Mouse (Mus musculus) cerebellum, postnatal 14 days (tissue): ENCODE data around the gene Slc1a5.

Experiments used
- DNase-seq, 2 experiments: peaks; one replicate each; pipeline ENCODE4 v3.0.0; 2021; ENCODE audit warnings: mixed read lengths in 2 of 2

The Slc1a5 gene

DNA sequence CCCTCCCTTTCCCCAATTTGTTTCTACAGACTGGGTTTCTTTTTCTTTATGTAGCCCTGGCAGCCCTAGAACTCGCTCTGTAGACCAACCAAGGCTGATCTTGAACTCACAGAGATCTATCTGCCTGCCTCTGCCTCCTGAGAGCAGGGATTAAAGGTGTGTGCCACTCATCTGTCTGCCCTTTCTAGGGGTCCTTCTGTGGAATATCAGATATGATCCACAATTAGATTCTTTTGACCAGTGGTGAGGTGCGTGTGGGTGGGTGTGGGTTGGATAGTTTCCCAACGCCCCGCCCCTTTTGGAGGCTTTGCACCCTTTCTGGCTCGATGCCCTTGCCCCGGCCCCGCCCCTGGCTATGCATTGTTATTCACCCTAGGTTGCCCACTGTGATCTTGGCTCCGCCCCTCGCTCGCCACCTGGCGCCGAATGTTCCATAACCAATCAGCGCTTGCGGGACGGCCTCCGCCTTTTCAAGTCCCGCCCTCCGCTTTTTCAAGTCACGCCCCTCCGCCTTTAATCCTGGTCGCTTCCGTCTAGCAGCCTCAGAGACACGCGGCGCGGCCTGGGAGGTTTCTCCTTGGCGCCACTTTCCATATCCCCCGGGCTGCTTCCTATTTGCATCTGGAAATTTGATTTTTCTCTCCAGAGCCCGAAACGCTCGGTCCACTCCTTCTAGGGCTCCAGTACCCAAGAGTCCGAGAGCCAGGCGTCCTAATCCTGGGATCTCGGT is at the start of gene Slc1a5:
Slc1a5 (plus strand) TSS at position 516 of the 730 bp plus-strand sequence.
- DNase-seq = peak; percentile 79 to 81

GRCm38 (mm10) chr7:16731893-16732422 is 49.2 kb upstream of the Slc1a5 start:
- no peak for DNase-seq

DNA sequence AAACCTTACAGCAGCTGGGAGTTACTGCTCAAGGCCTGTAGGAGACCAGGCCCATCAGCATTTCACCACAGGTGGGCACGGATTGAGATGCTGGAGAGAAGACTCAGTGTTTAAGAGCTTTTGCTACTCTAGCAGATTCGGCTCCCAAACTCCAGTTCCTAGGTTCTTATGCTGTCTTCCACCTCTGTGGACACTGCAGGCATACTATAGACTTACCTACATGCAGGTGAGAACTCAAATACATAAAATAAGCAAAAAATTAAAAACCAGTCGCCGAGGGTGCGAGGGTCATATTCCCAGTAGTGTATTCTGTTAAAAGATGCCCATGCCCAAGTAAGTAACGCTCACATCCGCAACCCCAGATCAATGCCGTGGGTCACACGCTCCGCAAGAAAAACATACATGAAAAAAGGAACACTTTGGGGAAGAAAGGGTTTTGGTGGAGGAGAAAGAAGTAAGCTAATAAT is 43.5 kb upstream of the Slc1a5 start:
- peak; percentile 38 to 42 for DNase-seq

DNA sequence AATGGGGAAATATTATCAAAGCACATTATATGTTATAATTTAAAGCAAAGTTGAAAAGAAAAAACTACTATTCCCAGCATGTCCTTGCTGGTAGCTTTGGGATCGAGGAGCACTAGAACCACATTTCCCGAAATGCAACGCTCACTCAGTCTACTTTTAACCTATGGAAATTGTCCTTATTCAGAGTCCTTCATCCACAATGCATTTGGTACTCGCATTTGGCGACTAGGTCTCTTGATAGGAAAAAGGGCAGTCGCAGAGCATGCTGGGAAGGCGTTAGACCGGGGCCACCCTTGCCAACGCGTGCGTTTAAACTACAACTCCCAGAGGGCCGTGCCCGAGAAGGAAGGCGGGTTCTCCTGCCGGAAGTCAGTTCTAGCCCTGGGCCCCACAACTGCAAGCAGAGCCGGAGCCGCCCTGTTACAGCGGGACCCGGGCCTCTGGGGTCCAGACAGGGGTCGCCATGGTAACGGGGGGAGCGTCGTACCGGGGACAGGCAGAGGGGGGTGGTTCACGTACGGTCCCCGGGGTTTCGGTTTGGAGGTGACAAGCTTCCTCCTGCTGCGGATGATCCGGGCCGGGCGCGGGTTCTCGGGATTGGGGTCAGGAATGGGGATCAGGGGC is 43.0 kb upstream of the Slc1a5 start, which contains the start of gene Ap2s1:
Ap2s1 (plus strand) TSS at position 338 of the 624 bp plus-strand sequence.
- peak; percentile 98 to 99 for DNase-seq

GRCm38 (mm10) chr7:16739056-16739604 is 42.0 kb upstream of the Slc1a5 start:
- peak in 1 of 2 experiments; percentile 22 for DNase-seq

DNA sequence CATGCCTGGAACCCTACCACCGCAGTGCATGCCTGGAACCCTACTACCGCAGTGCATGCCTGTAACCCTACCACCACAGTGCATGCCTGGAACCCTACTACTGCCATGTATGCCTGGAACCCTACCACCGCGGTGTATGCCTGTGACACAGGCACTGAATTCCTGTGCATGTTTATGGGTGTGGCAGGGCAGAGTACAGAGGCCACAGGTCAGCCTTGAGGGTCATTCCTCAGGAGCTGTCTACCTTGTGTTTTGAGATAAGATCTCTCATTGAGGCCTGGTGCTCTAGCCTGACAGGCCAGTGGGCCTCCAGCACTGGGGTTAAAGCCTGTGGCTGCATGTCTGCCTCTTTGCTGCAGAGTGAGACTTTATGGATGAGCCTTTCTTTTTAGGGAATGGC is 35.8 kb upstream of the Slc1a5 start:
- DNase-seq = no peak

GRCm38 (mm10) chr7:16746093-16746492 is 35.0 kb upstream of the Slc1a5 start:
- peak; percentile 71 to 76 for DNase-seq

DNA sequence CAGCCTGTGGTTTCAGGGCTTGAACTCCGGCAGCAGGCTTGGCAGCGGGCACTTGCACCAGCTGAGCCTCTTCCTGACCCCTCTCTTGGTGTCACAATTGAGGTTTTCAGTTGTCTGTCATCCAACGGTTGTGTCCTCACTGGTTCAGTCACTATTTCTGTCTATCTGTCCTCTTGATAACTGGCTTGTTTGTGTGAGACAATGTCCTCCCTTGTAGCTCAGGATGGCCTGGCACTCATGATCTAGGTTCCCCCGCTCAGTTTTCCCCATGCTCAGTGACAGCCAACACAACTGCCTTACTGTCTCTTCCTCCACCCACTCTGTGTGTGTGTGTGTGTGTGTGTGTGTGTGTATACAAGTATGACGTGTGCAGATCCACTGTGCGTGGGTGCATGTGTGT is 33.5 kb upstream of the Slc1a5 start:
- no peak for DNase-seq

- no peak for DNase-seq
Observed at GRCm38 (mm10) chr7:16752016-16752415, 29.1 kb upstream of the Slc1a5 start.

- DNase-seq = no peak
Observed at GRCm38 (mm10) chr7:16755362-16756017, 25.6 kb upstream of the Slc1a5 start.

GRCm38 (mm10) chr7:16758872-16759574 is 22.1 kb upstream of the Slc1a5 start:
- DNase-seq = no peak

DNA sequence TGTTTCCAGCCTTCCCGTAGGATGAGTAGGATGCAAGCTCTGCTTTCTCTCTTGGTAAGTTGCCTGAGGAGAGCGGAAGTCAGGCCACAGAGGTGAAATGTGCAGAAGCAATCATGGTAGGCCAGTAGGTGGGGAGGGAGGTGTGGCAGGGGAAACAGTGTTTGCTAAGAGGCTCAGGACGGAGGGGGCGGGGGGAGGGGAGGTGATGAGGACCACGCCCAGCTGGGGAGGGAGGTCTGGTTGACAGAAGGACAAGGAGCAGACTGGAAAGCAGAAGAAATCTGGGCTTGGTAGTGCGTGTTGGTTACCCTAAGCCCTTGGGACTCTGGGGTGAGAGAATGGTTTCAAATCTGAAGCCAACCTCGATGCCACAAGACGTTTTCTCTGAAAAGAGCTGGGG is 20.8 kb upstream of the Slc1a5 start:
- DNase-seq = no peak

DNA sequence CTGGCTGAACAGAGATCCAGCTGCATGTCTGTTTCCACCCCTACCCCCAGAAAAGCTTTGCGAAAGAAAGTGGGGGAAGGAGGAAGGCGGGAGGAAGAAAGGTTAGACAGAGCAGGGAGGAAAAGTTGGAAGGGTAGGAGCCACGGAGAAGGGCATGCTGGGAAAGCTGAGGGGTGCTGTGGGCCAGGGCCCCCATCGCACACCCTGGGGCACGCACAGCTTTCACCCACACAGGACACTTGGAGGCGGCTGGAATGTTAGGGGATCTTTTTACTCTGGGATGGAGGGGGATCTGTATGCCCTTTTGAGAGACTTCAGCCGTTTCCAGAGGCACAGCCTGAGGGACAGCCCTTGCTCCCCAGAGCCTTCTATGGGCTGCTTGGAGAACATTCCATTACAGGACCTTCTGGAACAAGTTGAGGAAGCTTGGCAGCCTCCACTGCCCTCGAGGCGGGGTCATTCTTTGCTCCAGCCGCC is 20.1 kb upstream of the Slc1a5 start:
- no peak for DNase-seq

- DNase-seq = no peak
Observed at GRCm38 (mm10) chr7:16761630-16762029, 19.5 kb upstream of the Slc1a5 start.

GRCm38 (mm10) chr7:16763463-16764218 is 17.5 kb upstream of the Slc1a5 start:
- DNase-seq = no peak

GRCm38 (mm10) chr7:16766443-16766842 is 14.7 kb upstream of the Slc1a5 start:
- no peak for DNase-seq

GRCm38 (mm10) chr7:16775888-16776287 is 5.3 kb upstream of the Slc1a5 start:
- no peak for DNase-seq

- no peak for DNase-seq
Observed at GRCm38 (mm10) chr7:16780076-16780475, 1.1 kb upstream of the Slc1a5 start.

GRCm38 (mm10) chr7:16781555-16781815 is 345 bp downstream of the Slc1a5 start:
- DNase-seq = no peak

- DNase-seq = peak; percentile 21 to 27
Observed at GRCm38 (mm10) chr7:16781816-16782554, 845 bp downstream of the Slc1a5 start.

DNA sequence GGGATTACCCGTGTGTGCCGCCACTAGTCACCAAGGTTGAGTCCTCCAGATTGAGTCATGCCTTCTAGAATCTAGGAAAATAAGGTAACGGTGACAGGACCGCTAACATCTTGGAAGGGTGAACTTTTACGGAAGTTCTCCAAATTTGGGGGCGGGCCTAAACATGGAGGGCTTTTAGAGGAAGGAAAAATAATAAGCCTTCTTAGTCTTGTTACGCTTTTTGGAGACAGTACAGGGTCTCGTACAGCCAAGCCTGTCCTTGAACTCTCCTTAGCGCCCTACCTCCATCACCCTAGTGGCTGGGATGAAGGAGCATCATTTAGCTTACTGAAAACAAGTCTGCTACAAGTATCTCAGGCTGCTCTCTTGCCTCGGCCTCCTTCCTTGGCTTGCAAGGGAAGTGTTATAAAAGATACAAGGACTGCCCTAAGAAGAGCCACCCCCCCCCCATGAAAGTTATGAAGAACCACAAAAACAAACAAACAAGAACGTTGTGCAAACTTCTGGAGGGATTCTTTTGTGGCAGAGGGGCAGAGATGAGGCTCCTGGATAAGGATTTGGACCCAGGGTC is 1.5 kb downstream of the Slc1a5 start:
- no peak for DNase-seq
